ENCODE assay signal across 8 mouse cellular contexts in genomic region chr5:134455186-134455895, GRCm38 (mm10). TPM values are rescaled to one million over a fixed set of nuclear protein-coding genes. Genes with fewer than 3 reads are reported as not detected.
DNase-seq lines count a peak whose midpoint lies in the region; ATAC-seq lines count a peak whose summit lies in the region.

No protein-coding gene starts in this region.

- H3K4me1 ChIP-seq in embryonic facial prominence, embryonic 10.5 days, result peaks cover 26% of the 10 kb centered on the region
- H3K4me1 ChIP-seq in hindbrain, embryonic 10.5 days (replicated peaks), result peaks cover 24% of the 10 kb centered on the region
- peaks cover 20% of the 10 kb centered on the region for H3K4me1 ChIP-seq in midbrain, embryonic 16.5 days (ENCODE audit: control insufficient read depth, insufficient read depth, low read length)

- DNase-seq in B cell, adult 2 months, result peak; percentile 23
- peak; percentile 31 for DNase-seq in MEL-GATA-1-ER (ENCODE audit: extremely low read depth, low read depth)
- DNase-seq in embryonic facial prominence, embryonic 10.5 days (ENCODE audit: low spot score), result peak; percentile 70
- peak; percentile 66 for DNase-seq in hindbrain, embryonic 10.5 days (ENCODE audit: low spot score)
- peak; percentile 17 for DNase-seq in liver
- DNase-seq in spleen, adult 12 weeks (ENCODE audit: low spot score), result no peak
- DNase-seq in spleen, postnatal 4 days (ENCODE audit: low spot score in 2 of 2), result no peak

- peak overlapping the region; percentile 95 for H3K9ac ChIP-seq in midbrain, embryonic 16.5 days (ENCODE audit: low read depth, low read length)

- peak overlapping the region; percentile 98 for H3K4me2 ChIP-seq in midbrain, embryonic 16.5 days (ENCODE audit: low read length)

- WGBS in embryonic facial prominence, embryonic 10.5 days, result 4% methylated on average over 21 of the region's 21 CpGs
- 4% methylated on average over 21 of the region's 21 CpGs for WGBS in hindbrain, embryonic 10.5 days
- whole genome bisulfite sequencing in midbrain, embryonic 16.5 days, result under 1% methylated on average over 21 of the region's 21 CpGs

- peak; percentile 37 for ATAC-seq in midbrain, embryonic 16.5 days

- peaks cover 8% of the 10 kb centered on the region; the same call in 1 of the 2 replicates for H3K9me3 ChIP-seq in embryonic facial prominence, embryonic 10.5 days
- peaks cover 8% of the 10 kb centered on the region for H3K9me3 ChIP-seq in hindbrain, embryonic 10.5 days
- no peaks in the 10 kb centered on the region for H3K9me3 ChIP-seq in midbrain, embryonic 16.5 days (replicated peaks; ENCODE audit: control insufficient read depth, low read length, poor library complexity, severe bottlenecking)

- peak overlapping the region; percentile 86 for H3K4me3 ChIP-seq in embryonic facial prominence, embryonic 10.5 days
- H3K4me3 ChIP-seq in hindbrain, embryonic 10.5 days, result peak overlapping the region; percentile 77
- H3K4me3 ChIP-seq in midbrain, embryonic 16.5 days (ENCODE audit: low read depth, low read length), result peak overlapping the region; percentile 84

- H3K36me3 ChIP-seq in embryonic facial prominence, embryonic 10.5 days (replicated peaks), result peaks cover 41% of the 10 kb centered on the region
- H3K36me3 ChIP-seq in hindbrain, embryonic 10.5 days, result peaks cover 35% of the 10 kb centered on the region
- no peaks in the 10 kb centered on the region for H3K36me3 ChIP-seq in midbrain, embryonic 16.5 days (ENCODE audit: control insufficient read depth, insufficient read depth, low read length)

- peak overlapping the region; percentile 99 for H3K27ac ChIP-seq in embryonic facial prominence, embryonic 10.5 days (replicated peaks)
- peak overlapping the region; percentile 99 for H3K27ac ChIP-seq in hindbrain, embryonic 10.5 days
- peak overlapping the region; percentile 92 for H3K27ac ChIP-seq in midbrain, embryonic 16.5 days (ENCODE audit: low read length)

- no peaks in the 10 kb centered on the region for H3K27me3 ChIP-seq in embryonic facial prominence, embryonic 10.5 days (replicated peaks; ENCODE audit: low read depth, poor library complexity, severe bottlenecking)
- no peaks in the 10 kb centered on the region for H3K27me3 ChIP-seq in hindbrain, embryonic 10.5 days (ENCODE audit: insufficient read depth, poor library complexity, severe bottlenecking)
- H3K27me3 ChIP-seq in midbrain, embryonic 16.5 days (ENCODE audit: control insufficient read depth, insufficient read depth, low read depth, low read length), result no peaks in the 10 kb centered on the region

RNA-seq across cellular contexts. Expression of gene Gtf2ird1, which starts 1.2 kb away (rescaled TPM):
- polyA plus RNA-seq in embryonic facial prominence, embryonic 10.5 days (2016; fragmentation: Nextera tagmentation; extraction: Ambion mirVana), result 114 and 122 TPM in 2 replicates
- polyA plus RNA-seq in hindbrain, embryonic 10.5 days (2016; fragmentation: Nextera tagmentation; extraction: Ambion mirVana), result 84.8 and 91.6 TPM in 2 replicates
- 74.3 and 81.5 TPM in 2 replicates for polyA plus RNA-seq in midbrain, embryonic 16.5 days (2015; fragmentation: Nextera tagmentation; extraction: Ambion mirVana)

Comparison
In these comparisons a context has a peak if more than half of its experiments do, and no peak if none do; other contexts are left out.
1. DNase-seq: peak in B cell, adult 2 months (2 of 2), MEL-GATA-1-ER (single experiment), embryonic facial prominence, embryonic 10.5 days (single experiment), hindbrain, embryonic 10.5 days (single experiment) and liver (single experiment); none in spleen, adult 12 weeks (single experiment) and spleen, postnatal 4 days (0 of 2).
2. Peak in every context shown above with its lines, with median percentiles within 50 percentile points of each other: H3K27ac ChIP-seq and H3K4me3 ChIP-seq.